Mouse (Mus musculus) G1E-ER4 (cell line): ENCODE data around the gene Agap2. TPM values are rescaled to one million over a fixed set of nuclear protein-coding genes. Genes with fewer than 3 reads are reported as not detected.
A peak's percentile ranks its signal among the peaks of the same experiment; 100 is the strongest.

ENCODE experiments used
- GATA1 ChIP-seq: IDR thresholded peaks from one replicate; pipeline ENCODE4 v1.8.0; 2012; ENCODE audit warnings: low read length, inconsistent platforms
- polyA plus RNA-seq: library from polyadenylated mRNA; stranded (reverse); fragments of >175 nt; gene quantifications from 2 replicates; pipeline ENCODE4 v1.2.3, GENCODE M21; 2012

The Agap2 gene
- polyA plus RNA-seq, 1 experiment, result 0.14 TPM

GRCm38 (mm10) chr10:127111001-127111887 lies 36.2 kb downstream of the Agap2 start:
- no peak for TF ChIP-seq GATA1

GRCm38 (mm10) chr10:127114408-127114807 lies 39.3 kb downstream of the Agap2 start:
- no peak for TF ChIP-seq GATA1

GRCm38 (mm10) chr10:127115068-127115467 lies 40.0 kb downstream of the Agap2 start:
- TF ChIP-seq GATA1, result no peak

- TF ChIP-seq GATA1, result no peak
Measured at GRCm38 (mm10) chr10:127118470-127118869, 43.4 kb downstream of the Agap2 start.

- TF ChIP-seq GATA1, result no peak
Measured at GRCm38 (mm10) chr10:127119229-127119628, 44.1 kb downstream of the Agap2 start.

GRCm38 (mm10) chr10:127120301-127121065 lies 45.4 kb downstream of the Agap2 start:
- no peak for TF ChIP-seq GATA1

- no peak for TF ChIP-seq GATA1
Measured at GRCm38 (mm10) chr10:127121066-127121477, 46.0 kb downstream of the Agap2 start, which contains the start of gene Os9. Gene Os9 (minus strand): TSS chr10:127121131.

- TF ChIP-seq GATA1, result no peak
Measured at GRCm38 (mm10) chr10:127122018-127122417, 46.9 kb downstream of the Agap2 start.

GRCm38 (mm10) chr10:127122784-127123435 lies 47.8 kb downstream of the Agap2 start:
- no peak for TF ChIP-seq GATA1

- no peak for TF ChIP-seq GATA1
Measured at GRCm38 (mm10) chr10:127123436-127123805, 48.3 kb downstream of the Agap2 start.

GRCm38 (mm10) chr10:127125210-127126001 lies 50.3 kb downstream of the Agap2 start:
- TF ChIP-seq GATA1, result peak; percentile 55

- TF ChIP-seq GATA1, result peak; percentile 85
Measured at GRCm38 (mm10) chr10:127126579-127126978, 51.5 kb downstream of the Agap2 start.

- peak; percentile 46 for TF ChIP-seq GATA1
Measured at GRCm38 (mm10) chr10:127127711-127128279, 52.7 kb downstream of the Agap2 start.

GRCm38 (mm10) chr10:127129431-127129830 lies 54.3 kb downstream of the Agap2 start:
- no peak for TF ChIP-seq GATA1

GRCm38 (mm10) chr10:127132469-127132868 lies 57.4 kb downstream of the Agap2 start:
- no peak for TF ChIP-seq GATA1
